Mouse (Mus musculus) cerebellum, postnatal 14 days (tissue): ENCODE measurements around the gene Caln1.

Experiments used
- DNase-seq, 2 experiments: peaks; one replicate each; pipeline ENCODE4 v3.0.0; 2021; ENCODE audit warnings: mixed read lengths in 2 of 2

Gene Caln1

GRCm38 (mm10) chr5:130701777-130702176 lies 332.5 kb downstream of the Caln1 start:
- peak; percentile 84 to 92 for DNase-seq

GRCm38 (mm10) chr5:130702361-130702760 lies 333.1 kb downstream of the Caln1 start:
- DNase-seq: peak; percentile 50 to 73

GRCm38 (mm10) chr5:130704866-130705265 lies 335.6 kb downstream of the Caln1 start:
- DNase-seq: no peak

GRCm38 (mm10) chr5:130706202-130706855 lies 337.1 kb downstream of the Caln1 start:
- DNase-seq: peak in 1 of 2 experiments; percentile 41

GRCm38 (mm10) chr5:130707755-130708154 lies 338.5 kb downstream of the Caln1 start:
- DNase-seq: no peak

GRCm38 (mm10) chr5:130708616-130709015 lies 339.4 kb downstream of the Caln1 start:
- peak in 1 of 2 experiments; percentile 24 for DNase-seq

- no peak for DNase-seq
Observed at GRCm38 (mm10) chr5:130711643-130712042, 342.4 kb downstream of the Caln1 start.

- DNase-seq: no peak
Observed at GRCm38 (mm10) chr5:130712281-130712680, 343.0 kb downstream of the Caln1 start.

GRCm38 (mm10) chr5:130715181-130715580 lies 345.9 kb downstream of the Caln1 start:
- DNase-seq: peak; percentile 69

GRCm38 (mm10) chr5:130718385-130718784 lies 349.1 kb downstream of the Caln1 start:
- DNase-seq: peak in 1 of 2 experiments; percentile 45

GRCm38 (mm10) chr5:130742171-130742570 lies 372.9 kb downstream of the Caln1 start:
- peak; percentile 9 to 39 for DNase-seq

GRCm38 (mm10) chr5:130757517-130757916 lies 388.3 kb downstream of the Caln1 start:
- peak; percentile 34 to 53 for DNase-seq

- peak; percentile 59 to 83 for DNase-seq
Observed at GRCm38 (mm10) chr5:130765784-130766183, 396.5 kb downstream of the Caln1 start.

- peak in 1 of 2 experiments; percentile 36 for DNase-seq
Observed at GRCm38 (mm10) chr5:130771061-130771741, 401.9 kb downstream of the Caln1 start.

GRCm38 (mm10) chr5:130772491-130772890 lies 403.2 kb downstream of the Caln1 start:
- DNase-seq: no peak

GRCm38 (mm10) chr5:130774946-130775345 lies 405.7 kb downstream of the Caln1 start:
- DNase-seq: no peak

GRCm38 (mm10) chr5:130792755-130793452 lies 423.6 kb downstream of the Caln1 start:
- peak; percentile 58 to 79 for DNase-seq

GRCm38 (mm10) chr5:130797713-130798112 lies 428.5 kb downstream of the Caln1 start:
- no peak for DNase-seq

- DNase-seq: peak; percentile 28 to 62
Observed at GRCm38 (mm10) chr5:130810314-130810713, 441.1 kb downstream of the Caln1 start.

- peak; percentile 59 to 74 for DNase-seq
Observed at GRCm38 (mm10) chr5:130810846-130811245, 441.6 kb downstream of the Caln1 start.

GRCm38 (mm10) chr5:130811266-130811665 lies 442.0 kb downstream of the Caln1 start:
- peak; percentile 83 to 92 for DNase-seq

GRCm38 (mm10) chr5:130811966-130812365 lies 442.7 kb downstream of the Caln1 start:
- DNase-seq: peak in 1 of 2 experiments; percentile 53

GRCm38 (mm10) chr5:130812556-130812955 lies 443.3 kb downstream of the Caln1 start:
- no peak for DNase-seq

GRCm38 (mm10) chr5:130813089-130813488 lies 443.8 kb downstream of the Caln1 start:
- DNase-seq: peak; percentile 35 to 59
